Mouse (Mus musculus) macrophage (primary cell): Measurements from ENCODE around the gene Rnf183. TPM values are rescaled to one million over a fixed set of nuclear protein-coding genes. Genes with fewer than 3 reads are reported as not detected.

Source experiments
- H3K27ac ChIP-seq: fragments of 350-480 bp; formaldehyde crosslinking; 2 replicates; pipeline ENCODE4 v1.9.0; 2021
- H3K36me3 ChIP-seq: fragments of 350-480 bp; formaldehyde crosslinking; 2 replicates; pipeline ENCODE4 v1.9.0; 2021; ENCODE audit errors: inconsistent target
- H3K4me3 ChIP-seq: fragments of 350-480 bp; formaldehyde crosslinking; 2 replicates; pipeline ENCODE4 v1.9.0; 2021; ENCODE audit errors: inconsistent target
- H3K79me2 ChIP-seq: fragments of 350-480 bp; formaldehyde crosslinking; 2 replicates; pipeline ENCODE4 v1.9.0; 2021; ENCODE audit errors: inconsistent target
- WGBS: methylation state at CpG from one replicate; pipeline ENCODE4 v1.1.7; 2026; ENCODE audit warnings: inconsistent platforms; ENCODE audit not compliant: missing documents; 5-methylcytosine and 5-hydroxymethylcytosine counted together
- polyA plus RNA-seq: library from polyadenylated mRNA; stranded (reverse); fragments of 250-400 nt; gene quantifications from 3 replicates; pipeline ENCODE4 v1.2.4, GENCODE M21; 2018; ENCODE audit warnings: inconsistent platforms

Rnf183 gene
- polyA plus RNA-seq, 1 experiment from 2014 or later = not detected

DNA sequence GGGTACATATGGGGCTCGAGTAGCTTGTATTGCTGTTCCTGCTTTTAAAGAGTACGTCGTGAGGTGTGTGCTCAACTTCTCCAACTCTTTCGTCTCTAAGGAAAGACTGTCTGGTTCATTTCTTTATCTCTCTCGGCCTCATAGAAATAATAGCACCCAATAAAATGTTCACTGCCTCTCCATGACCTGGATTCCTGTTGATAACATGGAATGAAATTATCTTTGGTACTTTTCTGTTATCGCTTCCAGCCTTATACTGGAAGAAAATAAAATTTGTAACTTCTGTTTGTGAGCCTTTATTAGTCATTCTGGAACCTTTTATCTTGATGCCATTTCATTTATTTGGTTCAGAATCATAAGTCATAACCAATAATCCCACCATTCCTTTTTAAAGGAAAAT lies 51.8 kb downstream of the Rnf183 start:
- 94% methylated on average over 6 of the region's 6 CpGs for WGBS
- Histone ChIP-seq H3K4me3 (no peak overlapping the region), H3K27ac (no peak overlapping the region), H3K79me2 (peaks cover 76% of the 10 kb centered on the region), H3K36me3 (peaks cover 31% of the 10 kb centered on the region; the same call in 1 of the 2 replicates)

DNA sequence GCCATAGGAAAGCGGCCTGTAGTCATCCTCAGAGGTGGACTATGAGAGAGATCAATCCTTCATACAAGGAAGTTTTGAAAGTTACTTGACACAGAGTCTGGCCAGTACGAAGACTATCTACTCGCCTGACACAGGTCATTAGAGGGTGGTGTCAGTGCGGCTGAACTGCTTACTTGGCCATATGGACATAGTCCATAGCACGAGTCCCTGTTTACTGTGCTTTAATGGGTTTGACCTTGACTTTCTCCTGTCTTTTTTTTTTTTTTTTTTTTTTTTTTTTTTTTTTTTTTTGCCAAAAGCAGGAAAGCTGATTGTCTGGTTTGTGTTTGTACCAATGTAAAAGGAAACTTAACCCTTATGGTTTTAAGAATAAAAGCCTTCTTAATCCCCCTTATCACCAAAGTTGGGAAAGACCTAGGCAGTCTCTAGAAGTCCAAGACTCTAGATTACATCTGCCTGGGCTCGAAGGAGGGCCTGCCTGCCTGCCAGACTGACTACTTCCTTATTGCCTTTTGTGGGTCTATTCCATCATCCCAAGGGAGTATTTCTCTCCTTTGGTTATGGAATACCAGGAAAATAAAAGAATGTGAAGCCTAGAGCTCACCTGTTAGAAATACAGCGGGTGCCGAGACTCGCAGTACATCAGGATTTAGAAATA lies 55.2 kb downstream of the Rnf183 start:
- 95% methylated on average over 9 of the region's 9 CpGs for whole genome bisulfite sequencing
- no peak overlapping the region for H3K27ac ChIP-seq

More for the DNA sequence above, 55.2 kb downstream of the Rnf183 start:
- H3K79me2 ChIP-seq = peaks cover 100% of the 10 kb centered on the region
- H3K4me3 ChIP-seq = no peak overlapping the region
- peaks cover 5% of the 10 kb centered on the region; the same call in 1 of the 2 replicates for H3K36me3 ChIP-seq

Other genes starting within 250 kb of the Rnf183 start
- gene Zfp37, start 204.2 kb downstream of the Rnf183 start, polyA plus RNA-seq = 0.04 TPM in 1 of 3 replicates, not detected in the others
- 40.1 to 89.6 TPM (median 57.2 TPM) in 3 replicates for gene Slc31a2, start 172.7 kb downstream of the Rnf183 start, polyA plus RNA-seq
- 137 to 171 TPM (median 154 TPM) in 3 replicates for gene Fkbp15, start 74.7 kb downstream of the Rnf183 start, polyA plus RNA-seq
- 73.8 to 99.5 TPM (median 84.1 TPM) in 3 replicates for gene Slc31a1, start 74.5 kb downstream of the Rnf183 start, polyA plus RNA-seq
- gene Cdc26, start 26.6 kb downstream of the Rnf183 start, polyA plus RNA-seq = 50.7 to 54.2 TPM (median 53.2 TPM) in 3 replicates
- 6.8 to 12.3 TPM (median 10.3 TPM) in 3 replicates for gene Prpf4, start 26.5 kb downstream of the Rnf183 start, polyA plus RNA-seq
- gene Wdr31, start 35.6 kb upstream of the Rnf183 start, polyA plus RNA-seq = 0.09 TPM in 1 of 3 replicates, not detected in the others
- gene Bspry, start 44.8 kb upstream of the Rnf183 start, polyA plus RNA-seq = 0.13 to 0.17 TPM in 2 of 3 replicates, not detected in the other
- 1.3 to 3.1 TPM (median 1.4 TPM) in 3 replicates for gene Hdhd3, start 68.2 kb upstream of the Rnf183 start, polyA plus RNA-seq
- 5.7 to 18.2 TPM (median 8.2 TPM) in 3 replicates for gene Alad, start 84.7 kb upstream of the Rnf183 start, polyA plus RNA-seq
- gene Pole3, start 89.8 kb upstream of the Rnf183 start, polyA plus RNA-seq = 25.5 to 44.3 TPM (median 40.8 TPM) in 3 replicates
- gene 4933430I17Rik, start 90.1 kb upstream of the Rnf183 start, polyA plus RNA-seq = 0.87 to 3.3 TPM (median 2.3 TPM) in 3 replicates
- 12.8 to 17.4 TPM (median 14.9 TPM) in 3 replicates for gene Rgs3, start 124.6 kb upstream of the Rnf183 start, polyA plus RNA-seq